Mouse (Mus musculus) cerebellum, postnatal 10 days (tissue): ENCODE measurements at regions not wholly inside any gene's neighbourhood (a gene's known extent, or its start where the extent isn't known, plus 50 kb on each side); places are given as distances from the start of the nearest gene placed in this dataset.
"Not testable (repeated sequence)": the region's sequence is repeated elsewhere in the genome, so short reads cannot be mapped to it uniquely, and the experiment has no call there.

ENCODE experiments used
- DNase-seq, 2 experiments: peaks; one replicate each; pipeline ENCODE4 v3.0.0; 2021; ENCODE audit warnings: mixed read lengths in 2 of 2

DNA sequence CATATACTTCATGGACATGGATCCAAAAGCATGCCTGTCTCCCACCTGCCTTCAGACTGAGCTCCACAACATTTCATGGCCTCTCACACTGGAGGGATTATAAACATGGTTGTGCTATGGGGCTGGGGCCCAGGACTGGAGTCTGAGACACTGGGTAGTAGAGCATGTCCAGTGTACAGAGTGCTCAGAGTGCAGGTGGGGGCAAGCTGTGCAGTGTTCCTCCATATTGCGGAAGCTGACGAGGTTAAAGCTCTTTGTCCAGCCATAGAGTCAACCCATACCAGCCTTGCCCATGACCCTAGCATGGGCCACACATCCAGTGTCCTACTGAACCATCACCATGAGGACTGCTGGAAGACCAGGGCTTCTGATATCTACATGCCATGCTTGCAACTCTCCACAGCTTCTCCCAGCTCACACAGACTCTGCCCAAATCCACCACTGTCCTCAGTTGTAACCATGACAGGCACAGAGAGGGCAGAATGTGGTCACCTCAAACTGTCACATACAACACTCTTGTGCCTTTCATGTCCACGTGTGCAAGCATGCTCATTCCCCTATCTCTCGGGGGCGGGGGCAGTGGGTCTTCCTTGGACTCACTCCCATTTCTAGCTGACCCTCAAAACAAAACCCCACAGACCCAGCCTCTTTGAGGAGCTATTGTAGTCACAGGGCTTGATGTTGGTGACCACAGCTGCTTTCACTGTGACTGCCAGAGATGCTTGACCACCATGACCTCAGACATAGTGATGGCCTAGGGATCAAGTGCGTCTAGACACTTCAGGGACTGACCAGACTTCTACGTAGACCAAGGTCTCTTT, 55.9 kb downstream of the Tmem121 start:
- no peak for DNase-seq

DNA sequence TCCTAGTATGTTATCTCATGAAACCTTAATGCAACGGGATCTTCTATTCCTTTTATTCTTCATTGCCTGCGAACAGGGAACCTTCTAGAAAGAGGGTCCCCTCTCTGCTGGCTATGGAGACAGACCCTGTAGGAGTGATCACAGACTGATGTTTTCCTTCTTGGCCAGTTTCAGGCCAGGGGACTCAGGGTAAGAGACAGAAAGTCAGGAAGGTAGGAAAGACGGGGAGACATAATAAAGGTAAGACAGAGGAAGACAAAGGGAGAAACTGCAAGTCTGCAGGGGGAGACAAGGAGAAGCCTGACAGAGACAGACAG, 56.4 kb downstream of the Tmem121 start:
- DNase-seq = no peak

DNA sequence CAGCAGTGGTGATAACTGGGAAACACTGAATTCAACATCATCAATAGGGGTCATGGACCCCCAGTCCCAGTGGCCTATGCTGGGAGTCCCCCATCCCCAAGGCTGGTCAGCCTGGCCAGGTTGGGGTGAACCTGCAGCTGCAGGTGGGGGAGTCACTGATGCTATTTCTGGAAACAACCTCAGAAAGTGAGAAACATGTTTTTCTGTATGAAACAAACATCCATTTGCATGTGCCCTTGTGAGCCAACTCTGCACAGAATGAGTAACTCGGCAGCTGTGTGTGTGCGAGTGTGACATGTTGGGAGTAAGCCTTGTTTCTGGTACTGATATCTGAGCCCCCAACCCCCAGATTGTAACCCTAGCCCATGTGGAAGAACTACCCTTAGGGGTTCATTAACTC, 59.0 kb downstream of the Tmem121 start:
- DNase-seq = no peak

DNA sequence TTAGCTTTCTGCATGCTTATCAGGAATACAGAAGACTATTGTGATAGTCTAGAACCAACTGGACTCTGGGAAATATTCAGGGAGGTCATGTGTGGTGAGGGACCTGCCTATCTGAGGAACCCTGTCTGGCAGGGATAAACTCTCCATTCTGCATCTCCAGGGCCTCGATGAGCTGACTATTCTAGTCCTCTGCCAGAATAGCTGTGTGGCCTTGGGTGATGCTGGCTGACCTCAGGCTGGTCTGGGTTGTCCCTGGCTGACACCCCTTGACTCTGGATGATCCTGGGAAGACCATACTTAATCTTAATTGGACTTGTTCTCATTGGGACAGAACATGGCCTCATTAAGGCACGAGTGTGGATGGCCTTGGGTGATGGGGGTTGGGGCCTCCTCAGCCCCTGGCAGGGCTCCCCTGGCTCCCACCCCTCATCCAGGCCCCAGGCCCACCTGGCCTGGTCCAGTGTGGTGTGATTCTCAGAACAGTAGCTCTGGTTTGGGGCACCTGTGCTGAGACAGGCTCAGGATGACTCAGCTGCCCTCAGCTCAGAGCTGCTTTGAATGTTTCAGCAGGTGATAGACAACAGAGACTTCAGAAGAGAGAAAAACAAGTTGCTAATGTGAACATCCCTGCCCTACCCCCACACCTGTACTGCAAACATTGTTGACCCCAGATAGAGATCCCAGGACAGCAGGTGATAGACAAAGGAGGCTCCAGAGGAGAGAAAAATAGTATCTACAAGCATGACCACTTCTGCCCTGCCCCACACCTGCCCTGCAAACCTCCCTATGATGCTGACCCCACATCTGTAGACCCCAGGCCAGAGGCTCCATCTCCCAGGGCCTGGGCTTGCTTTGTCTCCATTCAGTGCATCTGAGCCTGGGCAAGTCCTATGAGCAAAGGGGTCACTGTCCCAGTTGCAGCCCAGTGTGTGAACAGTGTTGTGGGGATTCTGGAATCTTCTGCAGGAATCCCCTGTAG, 68.0 kb downstream of the Tmem121 start:
- not testable (repeated sequence) for DNase-seq

DNA sequence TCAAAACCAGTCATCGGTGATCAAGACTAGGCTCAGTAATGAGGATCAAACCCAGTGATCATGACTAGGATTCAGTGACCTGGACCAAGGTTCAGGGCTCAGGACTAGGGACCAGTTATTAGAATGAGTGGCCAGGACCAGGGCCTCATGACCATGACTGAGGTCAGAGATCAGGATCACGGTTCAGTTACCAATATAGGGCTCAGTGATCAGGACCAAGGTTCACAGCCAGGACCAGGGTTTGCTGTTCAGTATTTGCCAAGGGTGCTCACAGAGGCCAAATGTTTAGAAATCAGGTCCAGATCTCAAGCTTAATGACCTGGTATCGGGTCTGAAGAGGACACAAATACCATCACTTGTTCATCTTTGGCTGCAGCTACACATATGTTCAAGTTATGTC, 69.6 kb downstream of the Tmem121 start:
- DNase-seq = no peak

DNA sequence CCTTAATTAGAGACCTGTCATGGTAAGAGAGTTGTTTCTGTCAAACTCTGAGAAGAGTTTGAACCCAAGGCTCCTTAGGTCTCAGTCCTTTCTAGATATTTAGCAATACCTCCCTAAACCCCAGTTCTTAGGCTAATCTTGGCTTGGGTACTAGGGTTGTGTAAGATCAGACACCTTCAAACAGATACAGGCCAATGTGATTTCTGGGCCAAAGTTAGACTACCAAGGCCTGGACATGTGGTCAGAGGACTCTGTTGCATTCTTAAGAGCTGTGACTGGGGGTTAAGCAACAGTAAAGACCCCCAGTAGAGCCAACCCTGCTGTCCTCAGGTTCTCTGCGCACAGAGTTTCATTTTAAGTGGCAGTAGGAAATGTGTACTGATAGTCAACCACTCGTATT, 70.9 kb downstream of the Tmem121 start:
- DNase-seq = no peak

DNA sequence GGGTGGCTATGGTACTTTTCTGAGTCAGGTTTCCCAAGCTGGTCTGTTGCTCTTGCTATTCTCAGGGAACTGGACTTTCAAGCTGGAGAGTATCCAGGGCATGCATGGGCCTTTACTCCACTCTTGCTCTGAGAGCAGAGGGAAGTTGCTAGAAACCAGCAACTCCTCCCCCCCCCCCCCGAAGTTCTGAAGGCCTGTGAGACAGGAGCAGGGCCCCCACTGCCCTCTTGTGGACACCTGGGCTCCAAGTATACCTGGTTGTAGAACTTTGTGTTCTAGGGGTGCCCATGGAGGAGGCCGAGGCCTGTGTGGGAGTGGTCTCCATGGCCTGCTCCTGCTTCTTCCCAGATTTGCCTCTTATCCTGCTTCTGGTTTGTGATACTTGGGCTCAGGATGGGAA, 71.5 kb downstream of the Tmem121 start:
- DNase-seq = no peak

DNA sequence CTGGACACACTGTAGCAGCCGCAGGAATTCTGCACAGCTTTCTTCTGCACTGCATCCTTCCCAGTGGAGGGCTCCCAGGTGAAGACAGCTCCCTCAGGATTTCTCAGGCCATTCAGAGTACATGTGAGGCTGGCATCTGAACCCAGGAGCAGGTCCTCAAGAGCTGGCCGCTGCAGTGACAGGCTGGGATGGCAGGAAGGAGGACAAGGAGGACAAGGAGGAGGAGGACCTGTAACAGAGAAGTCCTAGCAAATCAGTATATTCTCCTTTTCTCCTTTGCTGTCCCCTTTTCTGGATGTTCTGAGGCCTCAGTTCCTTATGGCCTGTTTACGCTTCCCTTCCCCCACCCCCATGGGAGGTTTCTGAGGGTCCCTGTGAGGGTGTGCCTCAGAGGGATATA, 73.7 kb downstream of the Tmem121 start:
- DNase-seq = no peak

DNA sequence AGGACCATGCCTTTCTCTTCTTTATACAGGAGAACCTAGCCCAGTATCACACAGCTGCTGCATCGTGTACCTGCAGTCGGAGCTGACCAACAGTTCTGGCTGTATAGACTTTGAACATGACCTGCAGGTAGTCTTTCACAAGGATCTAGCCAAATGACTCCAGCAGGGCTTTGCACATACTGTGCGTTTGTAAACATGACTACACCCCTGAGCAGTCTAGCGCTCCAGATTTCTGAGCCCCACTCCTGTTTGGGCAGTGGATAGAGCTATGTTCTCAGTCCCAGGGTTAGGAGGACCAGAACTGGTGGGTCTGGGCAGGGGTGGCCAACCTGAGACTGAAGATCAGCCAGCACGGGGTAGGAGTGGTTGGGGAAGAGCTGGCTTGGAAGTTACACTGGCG, 74.6 kb downstream of the Tmem121 start:
- no peak for DNase-seq

DNA sequence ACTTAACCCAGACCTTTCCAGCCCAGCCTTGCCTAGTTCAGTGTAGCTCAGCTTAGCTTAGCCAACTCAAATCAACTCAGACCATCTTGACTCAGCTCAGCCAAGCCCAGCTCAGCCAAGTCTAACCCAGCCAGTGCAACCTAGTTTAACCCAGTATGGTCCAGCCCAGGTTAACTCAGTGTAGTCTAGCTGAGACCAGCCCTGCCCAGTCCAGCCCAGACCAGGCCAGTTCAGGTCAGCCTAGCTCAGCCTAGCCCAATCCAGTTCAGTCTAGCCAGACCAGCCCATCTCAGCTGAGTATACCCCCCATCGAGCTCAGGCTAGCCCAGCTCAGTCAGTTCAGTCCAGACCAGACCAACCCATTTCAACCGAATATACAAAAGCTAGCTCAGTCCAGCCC, 90.2 kb downstream of the Tmem121 start:
- no peak for DNase-seq

DNA sequence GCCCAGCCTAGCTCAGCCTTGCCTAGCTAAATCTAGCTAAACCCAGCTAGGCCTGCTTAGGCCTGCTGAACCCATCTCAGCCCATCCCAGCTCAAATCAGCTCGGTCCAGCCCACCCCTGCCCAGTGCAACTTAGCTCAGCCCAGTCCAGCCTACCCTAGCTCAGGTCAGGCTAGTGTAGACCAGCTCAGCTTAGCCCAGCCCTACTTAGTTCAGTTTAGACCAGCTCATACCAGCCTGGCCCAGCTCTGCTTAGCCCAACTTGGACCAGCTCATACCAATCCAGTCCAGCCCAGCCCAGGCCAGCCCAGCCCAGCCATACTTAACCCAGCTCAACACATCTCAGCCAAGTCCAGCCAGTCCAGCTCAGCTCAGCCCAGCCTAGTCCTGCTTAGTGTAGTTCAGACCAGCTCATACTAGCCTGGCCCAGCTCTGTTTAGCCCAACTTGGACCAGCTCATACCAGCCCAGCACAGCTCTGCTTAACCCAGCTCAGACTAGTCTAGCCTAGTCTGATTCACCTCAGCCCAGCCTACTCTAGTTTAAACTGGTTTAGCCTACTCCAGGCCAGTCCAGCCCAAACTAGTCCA, 90.7 kb downstream of the Tmem121 start:
- DNase-seq = no peak

DNA sequence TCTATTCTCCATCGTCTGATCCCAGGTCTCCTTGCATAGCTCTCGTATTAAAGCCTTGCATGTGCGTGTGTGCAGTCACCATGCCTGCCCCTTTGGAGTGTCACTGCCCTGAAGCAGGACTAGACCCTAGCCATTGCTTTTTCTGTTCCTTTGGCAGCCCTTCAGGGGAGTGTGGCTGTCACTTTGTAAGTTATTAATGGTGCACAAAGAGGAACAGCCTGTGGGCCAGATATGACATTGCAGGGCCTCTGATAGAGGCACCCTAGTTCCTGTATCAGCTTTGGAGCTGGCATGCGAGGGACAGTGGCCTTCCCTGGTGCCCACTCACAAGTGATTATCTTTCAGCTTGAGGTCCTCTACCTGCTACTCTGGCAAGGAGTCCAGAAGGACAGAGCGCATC, 92.0 kb downstream of the Tmem121 start:
- no peak for DNase-seq

DNA sequence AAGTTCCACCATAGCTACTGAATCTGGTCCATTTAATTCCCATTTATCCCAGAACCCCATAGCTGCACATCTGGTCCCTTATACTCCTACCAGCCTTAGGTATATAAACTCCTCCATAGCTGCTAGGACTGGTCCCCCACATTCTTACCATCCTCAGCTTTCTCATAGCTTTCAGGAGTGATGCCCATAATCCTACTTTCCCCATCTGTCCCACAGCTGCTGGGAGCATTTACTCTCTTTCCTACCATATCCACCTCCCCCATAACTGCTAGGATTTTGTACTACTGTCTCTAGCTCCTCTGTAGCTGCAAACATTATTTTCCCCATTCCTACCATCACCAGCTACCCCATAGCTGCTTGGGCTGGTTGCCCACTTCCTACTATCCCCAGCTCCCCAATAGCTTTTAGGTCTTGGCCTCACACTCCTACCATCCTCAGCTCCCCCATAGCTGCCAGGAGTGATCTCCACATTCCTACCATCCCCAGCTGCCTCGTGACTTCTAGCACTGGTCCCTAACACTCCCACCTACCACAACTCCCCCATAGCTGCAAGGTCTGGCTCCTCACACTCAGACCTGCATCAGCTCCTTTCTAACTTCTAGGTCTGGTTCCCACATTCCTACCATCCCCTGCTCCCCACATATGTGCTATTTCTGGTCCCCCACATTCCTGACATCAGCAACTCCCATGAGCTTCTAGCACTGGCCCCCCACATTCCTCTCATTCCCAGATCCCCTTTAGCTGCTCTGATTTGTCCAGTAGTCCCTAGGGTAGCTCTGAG, 106.5 kb downstream of the Tmem121 start:
- no peak for DNase-seq

DNA sequence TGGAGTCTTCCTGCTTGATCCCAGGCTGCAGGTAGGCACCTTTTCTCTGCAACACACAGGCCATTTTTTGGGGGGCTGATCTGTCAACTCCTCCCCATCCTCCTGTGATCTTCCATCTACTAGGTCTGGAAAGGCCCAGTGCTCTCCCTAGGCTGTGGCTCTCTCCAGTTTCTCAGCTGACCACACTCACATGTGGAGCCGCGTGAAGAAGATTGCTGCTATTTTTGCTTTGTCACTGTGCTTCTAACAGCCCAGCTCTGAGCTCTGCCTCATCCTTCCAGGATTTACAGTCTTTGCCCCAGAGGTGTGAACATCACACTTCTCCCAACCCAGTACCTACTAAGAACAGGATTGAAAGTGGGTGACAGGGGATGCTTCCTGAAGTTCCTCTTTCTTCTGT, 110.2 kb downstream of the Tmem121 start:
- DNase-seq = no peak

DNA sequence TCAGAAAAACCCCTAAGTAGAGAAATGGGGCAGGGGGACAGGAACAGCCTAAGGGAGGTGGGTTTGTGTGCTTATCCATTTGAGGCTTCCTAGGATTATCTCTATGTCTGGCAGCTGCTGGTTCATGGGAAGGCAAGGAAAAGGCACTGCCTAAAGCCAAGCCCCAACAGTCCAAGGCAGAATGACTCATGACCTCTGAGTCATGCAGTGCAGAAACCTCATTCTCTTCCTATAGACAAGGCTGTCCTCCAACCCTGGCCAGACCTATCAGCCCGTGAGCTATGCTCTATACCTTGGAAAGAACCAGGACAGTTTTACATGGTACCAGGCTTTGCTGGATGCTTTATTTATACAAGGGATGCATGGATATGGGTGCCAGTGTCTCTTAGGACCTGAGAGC, 120.2 kb downstream of the Tmem121 start:
- no peak for DNase-seq

DNA sequence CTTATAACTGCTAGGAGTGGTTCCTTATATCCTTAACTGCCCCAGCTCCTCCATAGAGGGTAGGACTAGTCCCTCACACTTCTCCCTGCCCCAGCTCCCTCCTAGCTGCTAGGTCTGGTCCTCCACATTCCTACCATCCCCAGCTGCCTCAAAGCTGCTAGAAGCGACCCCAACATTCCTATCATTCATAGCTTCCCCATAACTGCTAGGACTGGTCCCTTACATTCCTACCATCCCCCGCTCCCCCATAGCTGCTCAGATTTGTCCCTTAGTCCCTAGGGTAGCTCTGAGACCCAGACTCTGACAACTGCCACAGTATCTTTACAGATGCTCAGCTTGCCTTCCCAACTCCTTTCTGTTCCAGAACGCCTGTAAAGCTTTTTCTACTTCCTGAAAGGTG, 127.6 kb downstream of the Tmem121 start:
- no peak for DNase-seq

DNA sequence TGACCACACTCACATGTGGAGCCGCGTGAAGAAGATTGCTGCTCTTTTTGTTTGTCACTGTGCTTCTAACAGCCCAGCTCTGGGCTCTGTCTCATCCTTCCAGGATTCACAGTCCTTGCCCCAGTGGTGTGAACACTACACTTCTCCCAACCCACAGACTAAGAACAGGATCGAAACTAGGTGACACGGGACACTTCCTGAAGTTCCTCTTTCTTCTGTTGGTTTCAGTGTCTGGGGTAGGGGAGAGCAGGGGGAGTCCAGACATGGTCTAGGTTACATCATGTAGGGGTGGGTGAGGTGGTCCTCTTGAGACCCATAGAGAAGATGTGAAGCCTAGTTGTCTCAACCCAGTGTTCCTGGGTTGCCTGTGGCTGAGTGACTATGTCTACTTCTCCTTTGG, 128.9 kb downstream of the Tmem121 start:
- no peak for DNase-seq

DNA sequence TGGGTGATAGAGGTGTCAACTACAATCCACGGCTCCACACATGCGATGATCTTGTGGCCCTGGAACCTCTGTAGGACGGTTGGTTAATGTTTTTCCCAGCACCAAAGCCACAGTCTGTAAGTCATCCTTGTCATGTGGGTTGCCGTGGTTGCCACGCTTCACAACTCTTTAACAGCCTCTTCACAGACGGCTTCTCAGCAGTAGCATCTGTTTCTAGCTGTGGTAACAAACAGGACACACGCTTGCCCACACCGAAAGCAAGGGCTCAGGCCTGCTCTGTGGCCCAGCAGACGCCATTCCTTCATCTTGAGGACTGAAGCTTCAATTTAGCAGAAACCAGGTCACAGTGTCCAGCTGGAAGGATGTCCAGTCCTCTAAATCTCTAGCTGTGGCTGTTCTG, 135.4 kb downstream of the Tmem121 start:
- DNase-seq = peak; percentile 23 to 30

DNA sequence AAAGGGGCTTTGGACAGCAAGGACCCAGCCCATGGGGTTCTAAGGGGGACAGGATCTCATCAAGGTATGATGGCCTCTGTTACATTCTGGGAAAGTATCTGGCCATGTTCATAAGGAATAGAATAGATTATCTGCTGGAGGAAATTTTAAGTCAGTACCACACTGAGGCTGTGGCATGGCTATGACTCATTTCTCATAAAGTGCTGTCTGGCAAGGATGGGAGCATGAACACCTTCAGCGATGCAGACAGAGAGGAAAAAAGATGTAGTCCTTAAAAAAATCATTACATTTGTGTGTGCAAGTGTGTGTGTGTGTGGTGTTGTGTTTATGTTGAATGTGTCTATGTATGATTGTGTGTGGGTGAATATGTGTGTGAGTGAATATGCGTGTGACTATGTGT, 136.4 kb downstream of the Tmem121 start:
- no peak for DNase-seq

DNA sequence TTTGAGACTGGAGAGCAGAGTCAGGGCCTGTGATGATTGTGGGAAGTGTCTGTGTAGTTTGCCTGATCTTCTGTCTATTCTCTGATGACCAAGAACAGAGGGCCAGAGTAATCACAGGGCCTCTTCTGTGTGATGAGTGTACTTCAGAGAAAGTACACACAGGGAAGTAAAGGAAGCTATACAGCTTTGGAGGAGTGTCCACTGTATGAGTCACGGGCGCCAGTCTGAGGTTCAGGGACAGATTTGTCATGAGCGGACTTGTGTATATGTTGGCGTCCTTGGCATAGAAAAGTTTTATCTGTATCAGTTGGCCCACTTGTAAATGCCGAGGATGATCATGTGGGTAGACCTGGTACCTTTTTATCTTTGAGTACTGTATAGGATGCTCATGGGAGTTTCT, 142.1 kb downstream of the Tmem121 start:
- no peak for DNase-seq

DNA sequence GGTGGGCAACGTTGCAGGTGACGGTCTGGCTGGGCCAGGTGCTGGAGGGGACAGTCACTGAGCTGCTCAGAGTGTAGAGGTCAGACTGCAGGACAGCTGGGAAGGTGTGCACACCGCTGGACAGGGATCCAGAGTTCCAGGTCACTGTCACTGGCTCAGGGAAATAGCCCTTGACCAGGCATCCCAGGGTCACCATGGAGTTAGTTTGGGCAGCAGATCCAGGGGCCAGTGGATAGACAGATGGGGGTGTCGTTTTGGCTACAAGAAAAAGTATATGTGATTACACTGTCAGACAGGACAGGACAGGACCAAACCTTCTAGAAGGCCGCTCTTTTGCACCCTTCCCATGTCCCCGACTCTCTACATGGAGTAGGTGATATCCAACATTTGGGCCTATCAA, 144.5 kb downstream of the Tmem121 start:
- DNase-seq = no peak

DNA sequence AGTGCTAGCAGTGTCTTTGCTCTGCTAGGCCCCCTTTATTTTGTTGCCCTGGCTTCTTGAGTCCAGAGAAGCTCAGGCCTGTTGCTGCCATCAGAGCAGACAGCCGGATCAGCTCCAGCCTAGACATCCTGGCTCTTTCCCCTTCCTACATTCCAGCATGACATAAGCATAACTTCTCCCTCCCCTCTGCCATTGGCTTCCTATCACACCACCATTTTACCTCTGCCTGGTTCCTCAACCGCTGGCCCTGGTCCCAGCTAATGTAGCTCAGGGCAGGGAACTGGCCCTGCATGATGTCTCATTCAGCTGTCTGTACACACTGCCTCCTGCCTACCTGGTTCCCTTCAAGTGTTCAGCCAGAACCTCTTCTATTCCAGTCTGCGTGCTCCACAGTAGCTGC, 146.5 kb downstream of the Tmem121 start:
- DNase-seq = no peak

DNA sequence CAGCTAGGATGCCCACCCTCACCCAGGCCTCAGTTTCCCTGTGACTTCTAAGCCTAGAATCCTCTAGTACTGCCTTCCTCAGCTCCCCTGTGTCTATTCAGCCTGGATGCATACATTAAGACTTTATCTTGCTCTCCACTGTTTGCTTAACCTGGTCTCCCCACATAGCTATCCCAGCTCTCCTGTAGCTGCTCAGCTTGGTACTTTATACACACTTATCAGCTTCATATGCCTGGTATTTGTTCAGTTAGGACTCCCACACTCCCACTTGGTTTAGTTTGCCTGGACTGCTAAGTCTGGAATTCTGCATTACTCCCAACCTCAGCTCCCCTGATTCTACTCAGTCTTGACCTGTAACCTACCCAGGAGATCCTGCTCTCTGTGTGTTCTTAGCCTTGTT, 147.7 kb downstream of the Tmem121 start:
- no peak for DNase-seq
